Mouse (Mus musculus) gastrocnemius, adult 18-20 months (tissue): ENCODE data around the gene Kcnn1. TPM values are rescaled to one million over a fixed set of nuclear protein-coding genes. Genes with fewer than 3 reads are reported as not detected.

Experiments used
- DNase-seq: peaks from one replicate; pipeline ENCODE4 v3.0.0; 2021; ENCODE audit warnings: low spot score
- microRNA-seq: library from miRNA; unstranded; fragments of <30 nt; microRNA quantifications from one replicate; pipeline ENCODE4 v1.2.0, GENCODE M21; 2021
- total RNA-seq, 2 experiments: library from RNA; stranded (reverse); gene quantifications; 2 replicates each; pipeline ENCODE4 v1.2.3; 2021

Gene Kcnn1
- total RNA-seq, 2 experiments from 2014 or later, result 18.2 to 21.1 TPM

DNA sequence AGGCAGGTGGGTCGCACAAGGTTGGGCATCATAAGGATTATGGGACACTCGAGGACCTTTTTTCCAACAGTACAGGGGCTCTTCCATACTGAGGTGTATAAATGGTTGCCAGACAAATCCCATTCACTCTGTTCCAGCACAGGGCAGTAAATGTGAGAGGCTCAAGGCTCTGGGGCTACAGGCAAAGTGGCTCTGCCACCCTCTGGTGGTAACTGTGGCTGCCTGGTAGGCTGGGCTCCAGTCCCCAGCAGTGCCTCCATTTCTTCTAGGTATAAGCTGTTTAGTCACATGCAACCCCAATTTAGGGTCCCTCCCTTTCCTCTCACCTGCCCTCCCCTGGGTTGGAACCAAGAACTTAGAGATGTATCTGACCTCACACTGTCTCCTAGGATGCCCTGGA lies 67.7 kb downstream of the Kcnn1 start:
- no peak for DNase-seq

DNA sequence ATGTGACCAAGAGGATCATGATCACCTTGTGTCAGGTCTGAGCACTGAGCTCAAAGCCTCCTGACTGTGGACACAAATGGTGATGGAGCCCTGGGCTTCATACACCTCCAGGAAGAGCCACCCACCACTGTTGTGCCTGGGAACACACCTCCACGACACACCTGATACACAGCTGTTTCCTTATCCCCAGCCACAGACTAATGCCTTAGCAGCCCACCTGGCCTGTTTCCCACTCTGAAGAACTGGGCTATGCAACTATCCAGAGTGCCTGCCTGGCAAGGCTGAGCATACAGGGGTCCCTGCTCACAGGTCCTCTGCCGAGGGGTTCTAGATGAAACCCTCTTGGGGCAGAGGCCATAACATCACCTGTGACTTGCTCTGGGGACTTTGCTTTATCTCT lies 68.8 kb downstream of the Kcnn1 start:
- no peak for DNase-seq

DNA sequence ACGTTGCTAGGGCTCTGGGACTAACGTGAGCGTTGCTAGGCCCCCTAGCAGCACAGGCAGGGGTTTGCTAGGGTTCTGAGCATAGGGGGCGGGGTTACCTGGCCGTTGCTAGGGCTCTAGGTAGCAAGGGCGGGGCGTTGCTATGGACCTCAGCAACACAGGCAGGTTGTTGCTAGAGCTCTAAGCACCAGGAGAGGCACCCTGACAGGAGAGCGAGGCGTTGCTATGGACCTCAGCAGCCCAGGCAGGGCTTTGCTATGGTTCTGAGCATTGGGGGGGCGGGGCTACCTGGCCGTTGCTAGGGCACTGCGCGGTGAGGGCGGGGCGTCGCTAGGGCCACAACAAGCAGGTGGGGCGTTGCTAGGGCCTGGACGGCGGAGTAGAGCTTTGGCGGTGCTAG lies 70.4 kb downstream of the Kcnn1 start:
- no peak for DNase-seq

Small RNAs within 50 kb of the gene (microRNA-seq; reads per million reads assigned to microRNA genes)
- gene Mir7067 (not detected), gene Mir7240 (1.7 reads per million)

Other genes starting within 250 kb of the Kcnn1 start
- gene Lrrc25, start 247.1 kb downstream of the Kcnn1 start, total RNA-seq, result under 1 TPM; 0.23 to 0.64 TPM
- under 1 TPM; 0.16 to 0.21 TPM for gene Gdf15, start 230.8 kb downstream of the Kcnn1 start, total RNA-seq
- gene Pgpep1, start 202.9 kb downstream of the Kcnn1 start, total RNA-seq, result 10 to 100 TPM; 11.9 to 13.7 TPM
- gene Lsm4, start 190.0 kb downstream of the Kcnn1 start, total RNA-seq, result 10 to 100 TPM; 65.4 to 70.3 TPM
- 10 to 100 TPM; 41.6 to 68.4 TPM for gene Jund, start 164.3 kb downstream of the Kcnn1 start, total RNA-seq
- not detected for gene Iqcn, start 159.8 kb downstream of the Kcnn1 start, total RNA-seq
- not detected for gene Gm3336, start 144.7 kb downstream of the Kcnn1 start, total RNA-seq
- 1 to 10 TPM; 1.3 to 1.6 TPM for gene Pde4c, start 139.5 kb downstream of the Kcnn1 start, total RNA-seq
- gene Rab3a, start 108.6 kb downstream of the Kcnn1 start, total RNA-seq, result 10 to 100 TPM; 32.5 to 36.5 TPM
- gene Mpv17l2, start 102.3 kb downstream of the Kcnn1 start, total RNA-seq, result 10 to 100 TPM; 19.9 to 20.9 TPM
- gene Pik3r2, start 86.5 kb downstream of the Kcnn1 start, total RNA-seq, result 10 to 100 TPM; 13.3 to 15.1 TPM
- 1 to 10 TPM; 2.7 TPM for gene Mast3, start 58.2 kb downstream of the Kcnn1 start, total RNA-seq
- gene Il12rb1, start 54.8 kb downstream of the Kcnn1 start, total RNA-seq, result under 1 TPM in 1 of 2 experiments, not detected in 1; 0.07 TPM
- gene Arrdc2, start 23.5 kb downstream of the Kcnn1 start, total RNA-seq, result 100 to 1,000 TPM in 1 of 2 experiments, 10 to 100 TPM in 1; 58.3 to 202 TPM
- gene Ccdc124, start 10.7 kb upstream of the Kcnn1 start, total RNA-seq, result 10 to 100 TPM; 72.6 to 76.5 TPM
- gene Slc5a5, start 29.5 kb upstream of the Kcnn1 start, total RNA-seq, result under 1 TPM in 1 of 2 experiments, not detected in 1; 0.07 TPM
- gene Rpl18a, start 34.2 kb upstream of the Kcnn1 start, total RNA-seq, result 1,000 to 10,000 TPM; 1,014 to 1,053 TPM
- gene Map1s, start 42.7 kb upstream of the Kcnn1 start, total RNA-seq, result 10 to 100 TPM in 1 of 2 experiments, 1 to 10 TPM in 1; 9.4 to 13.7 TPM